Mouse (Mus musculus): ENCODE measurements around the gene Ripor1.

- TF ChIP-seq HCFC1 (IDR thresholded peaks at IDR 0.05; ENCODE audit: borderline replicate concordance, insufficient read depth, low read length) (no peak), ZC3H11A (IDR thresholded peaks at IDR 0.05; ENCODE audit: borderline replicate concordance, low read depth, low read length) (no peak), CHD2 (IDR thresholded peaks at IDR 0.05; ENCODE audit: low read depth, low read length) (no peak)
These were observed 12.6 kb downstream of the Ripor1 start for GRCm38 (mm10) chr8:105617451-105618278.
